11 mouse cellular contexts compared by ENCODE assay signal in genomic region chr2:6479620-6480019, GRCm38 (mm10).
DNase-seq lines count a peak whose midpoint lies in the region; ATAC-seq lines count a peak whose summit lies in the region.
"Had no signal": no experiment of that assay in that cellular context is flagged by ENCODE, and none has a peak within 500 bp of the region (broad histone marks: within the 10 kb centered on the region; RNA-seq: fewer than 3 reads in every experiment).

No protein-coding gene starts in this region.

- no peak for DNase-seq in heart, postnatal 10 days
- no peak for DNase-seq in midbrain, embryonic 10.5 days (ENCODE audit: low spot score)
- DNase-seq in midbrain, embryonic 14.5 days = no peak
- DNase-seq in left cerebral cortex, postnatal 10 days (ENCODE audit: extremely low spot score in 1 of 2, low spot score in 2 of 2) = no peak
- DNase-seq in forebrain, embryonic 10.5 days (ENCODE audit: extremely low spot score, low spot score) = no peak

- no peaks in the 10 kb centered on the region for H3K9me3 ChIP-seq in heart, embryonic 16.5 days (replicated peaks; ENCODE audit: control insufficient read depth, low read length)
- no peaks in the 10 kb centered on the region; the same call in 1 of the 2 replicates for H3K9me3 ChIP-seq in midbrain, embryonic 10.5 days (replicated peaks)
- no peaks in the 10 kb centered on the region for H3K9me3 ChIP-seq in midbrain, embryonic 14.5 days (ENCODE audit: control insufficient read depth, low read length)
- H3K9me3 ChIP-seq in kidney, embryonic 15.5 days (replicated peaks) = no peaks in the 10 kb centered on the region
- H3K9me3 ChIP-seq in forebrain, embryonic 10.5 days = peaks cover 5% of the 10 kb centered on the region; the same call in 1 of the 2 replicates
- H3K9me3 ChIP-seq: G1E had no signal

- WGBS in heart, embryonic 16.5 days = 76% methylated on average over 5 of the region's 5 CpGs
- 83% methylated on average over 5 of the region's 5 CpGs for WGBS in midbrain, embryonic 10.5 days
- 74% methylated on average over 5 of the region's 5 CpGs for WGBS in midbrain, embryonic 14.5 days
- WGBS in kidney, embryonic 15.5 days = 48% methylated on average over 5 of the region's 5 CpGs
- WGBS in forebrain, embryonic 10.5 days = 86% methylated on average over 5 of the region's 5 CpGs

- no peak overlapping the region for H3K4me3 ChIP-seq in heart, embryonic 16.5 days (ENCODE audit: low read length)
- H3K4me3 ChIP-seq in midbrain, embryonic 10.5 days = no peak overlapping the region
- H3K4me3 ChIP-seq in midbrain, embryonic 14.5 days (replicated peaks; ENCODE audit: low read depth, low read length) = no peak overlapping the region
- no peak overlapping the region for H3K4me3 ChIP-seq in kidney, embryonic 15.5 days (replicated peaks)
- no peak overlapping the region for H3K4me3 ChIP-seq in forebrain, embryonic 10.5 days
- H3K4me3 ChIP-seq: erythroblast, embryonic 14.5 days; limb, embryonic 13.5 days had no signal

- peak overlapping the region; percentile 68; the same call in 1 of the 2 replicates for H3K27ac ChIP-seq in heart, embryonic 16.5 days (ENCODE audit: low read length)
- 0 out of 2 replicates have a peak overlapping the region, but pooled peaks have one; percentile 28 for H3K27ac ChIP-seq in midbrain, embryonic 10.5 days (replicated peaks)
- no peak overlapping the region for H3K27ac ChIP-seq in midbrain, embryonic 14.5 days (replicated peaks; ENCODE audit: low read depth, low read length)
- peak overlapping the region; percentile 73; the same call in 1 of the 2 replicates for H3K27ac ChIP-seq in kidney, embryonic 15.5 days
- H3K27ac ChIP-seq in forebrain, embryonic 10.5 days = no peak overlapping the region

- intact Hi-C loops in heart, postnatal 10 days (cut with DNase I) = loop anchor here (5.0 kb wide), 1 partner anchor 68 kb away; no protein-coding TSS in a partner anchor
- intact Hi-C loops in left cerebral cortex, postnatal 10 days (cut with DNase I) = no loop called here

- H3K27me3 ChIP-seq in heart, embryonic 16.5 days (ENCODE audit: control insufficient read depth, insufficient read depth, low read length) = no peaks in the 10 kb centered on the region
- H3K27me3 ChIP-seq in midbrain, embryonic 10.5 days (ENCODE audit: low read depth, poor library complexity, severe bottlenecking) = no peaks in the 10 kb centered on the region
- no peaks in the 10 kb centered on the region for H3K27me3 ChIP-seq in midbrain, embryonic 14.5 days (ENCODE audit: control insufficient read depth, insufficient read depth, low read length)
- no peaks in the 10 kb centered on the region for H3K27me3 ChIP-seq in kidney, embryonic 15.5 days
- H3K27me3 ChIP-seq in forebrain, embryonic 10.5 days (ENCODE audit: poor library complexity, severe bottlenecking) = no peaks in the 10 kb centered on the region
- H3K27me3 ChIP-seq: limb, embryonic 13.5 days had no signal

- no peaks in the 10 kb centered on the region for H3K36me3 ChIP-seq in heart, embryonic 16.5 days (ENCODE audit: control insufficient read depth, insufficient read depth)
- no peaks in the 10 kb centered on the region for H3K36me3 ChIP-seq in midbrain, embryonic 10.5 days
- H3K36me3 ChIP-seq in midbrain, embryonic 14.5 days (ENCODE audit: control insufficient read depth, insufficient read depth, low read length) = no peaks in the 10 kb centered on the region
- H3K36me3 ChIP-seq in kidney, embryonic 15.5 days = no peaks in the 10 kb centered on the region
- H3K36me3 ChIP-seq in forebrain, embryonic 10.5 days (replicated peaks) = no peaks in the 10 kb centered on the region
- H3K36me3 ChIP-seq: G1E; limb, embryonic 13.5 days had no signal

- H3K4me1 ChIP-seq in heart, embryonic 16.5 days (ENCODE audit: control insufficient read depth, insufficient read depth, low read length) = peaks cover 40% of the 10 kb centered on the region
- H3K4me1 ChIP-seq in midbrain, embryonic 10.5 days = peaks cover 27% of the 10 kb centered on the region
- H3K4me1 ChIP-seq in midbrain, embryonic 14.5 days (ENCODE audit: control insufficient read depth, insufficient read depth, low read length) = peaks cover 21% of the 10 kb centered on the region
- peaks cover 38% of the 10 kb centered on the region for H3K4me1 ChIP-seq in kidney, embryonic 15.5 days
- peaks cover 30% of the 10 kb centered on the region for H3K4me1 ChIP-seq in forebrain, embryonic 10.5 days

- H3K9ac ChIP-seq in heart, embryonic 16.5 days (ENCODE audit: low read length) = no peak overlapping the region
- H3K9ac ChIP-seq in midbrain, embryonic 14.5 days (replicated peaks; ENCODE audit: low read length) = no peak overlapping the region
- no peak overlapping the region for H3K9ac ChIP-seq in kidney, embryonic 15.5 days
- H3K9ac ChIP-seq: limb, embryonic 13.5 days had no signal

- ATAC-seq in heart, embryonic 16.5 days (replicated peaks; ENCODE audit: extremely low read depth, insufficient read depth, low FRiP score) = no peak
- no peak for ATAC-seq in midbrain, embryonic 14.5 days (ENCODE audit: low FRiP score, low TSS enrichment)
- ATAC-seq in kidney, embryonic 15.5 days (replicated peaks; ENCODE audit: low FRiP score) = no peak
- ATAC-seq: inflammation-experienced regulatory T-cells, adult 6 months had no signal

- H3K4me2 ChIP-seq in heart, embryonic 16.5 days (ENCODE audit: low read depth, low read length) = no peak overlapping the region
- no peak overlapping the region for H3K4me2 ChIP-seq in midbrain, embryonic 14.5 days (ENCODE audit: low read length)
- H3K4me2 ChIP-seq in kidney, embryonic 15.5 days = no peak overlapping the region

Comparison
In these comparisons a context has a peak if more than half of its experiments do, and no peak if none do; other contexts are left out.
1. H3K27ac ChIP-seq: peak in heart, embryonic 16.5 days (single experiment), midbrain, embryonic 10.5 days (single experiment) and kidney, embryonic 15.5 days (single experiment); none in midbrain, embryonic 14.5 days (single experiment) and forebrain, embryonic 10.5 days (single experiment).